Mouse (Mus musculus) liver, embryonic 12.5 days (tissue): ENCODE measurements around the gene Kifc1. TPM values are rescaled to one million over a fixed set of nuclear protein-coding genes. Genes with fewer than 3 reads are reported as not detected.
A peak's percentile ranks its signal among the peaks of the same experiment; 100 is the strongest.
"Not testable (repeated sequence)": the region's sequence is repeated elsewhere in the genome, so short reads cannot be mapped to it uniquely, and the experiment has no call there.

Source experiments
- ATAC-seq: fragments of 200-750 bp; cut with Nextera tagmentation; 2 replicates; pipeline ENCODE4 v1.8.0; 2017; ENCODE audit warnings: moderate number of reproducible peaks, mild to moderate bottlenecking, moderate library complexity
- H3K27ac ChIP-seq: fragments of 300-500 bp; sonication (generic); 2 replicates; pipeline ENCODE4 v1.5.1; 2016; ENCODE audit warnings: mild to moderate bottlenecking
- H3K27me3 ChIP-seq: fragments of 300-500 bp; sonication (generic); replicated peaks from 2 replicates; pipeline ENCODE4 v1.6.1; 2016; ENCODE audit warnings: mild to moderate bottlenecking, moderate library complexity
- H3K36me3 ChIP-seq: fragments of 300-500 bp; sonication (generic); 2 replicates; pipeline ENCODE4 v1.6.1; 2016; ENCODE audit warnings: mild to moderate bottlenecking, moderate library complexity
- H3K4me1 ChIP-seq: fragments of 300-500 bp; sonication (generic); 2 replicates; pipeline ENCODE4 v1.6.1; 2016
- H3K4me2 ChIP-seq: fragments of 300-500 bp; sonication (generic); 2 replicates; pipeline ENCODE4 v1.6.1; 2016; ENCODE audit warnings: mild to moderate bottlenecking, moderate library complexity
- H3K4me3 ChIP-seq: fragments of 300-500 bp; sonication (generic); 2 replicates; pipeline ENCODE4 v1.5.1; 2016; ENCODE audit warnings: mild to moderate bottlenecking, moderate library complexity
- H3K9ac ChIP-seq: fragments of 300-500 bp; sonication (generic); 2 replicates; pipeline ENCODE4 v1.6.1; 2016; ENCODE audit warnings: mild to moderate bottlenecking, moderate library complexity
- H3K9me3 ChIP-seq: fragments of 300-500 bp; sonication (generic); replicated peaks from 2 replicates; pipeline ENCODE4 v1.6.1; 2016; ENCODE audit warnings: mild to moderate bottlenecking, moderate library complexity
- WGBS: fragments of 180-500 bp; shearing (Covaris S2); methylation state at CpG from one replicate; pipeline ENCODE4 v1.1.7; 2016; ENCODE audit not compliant: insufficient replicate concordance; 5-methylcytosine and 5-hydroxymethylcytosine counted together
- polyA plus RNA-seq: library from polyadenylated mRNA; unstranded; fragments of >200 nt; fragmentation: Nextera tagmentation; extraction: Ambion mirVana; gene quantifications from 2 replicates; pipeline ENCODE4 v1.2.1, GENCODE M21; 2016

The Kifc1 gene
- polyA plus RNA-seq, 1 experiment from 2014 or later = 6.0 TPM

GRCm38 (mm10) chr17:33897114-33897794 lies 6.8 kb upstream of the Kifc1 start:
- no peak overlapping the region for H3K4me3 ChIP-seq
- no peak for ATAC-seq
- H3K9ac ChIP-seq = no peak overlapping the region
- H3K4me1 ChIP-seq = peaks cover 52% of the 10 kb centered on the region
- no peaks in the 10 kb centered on the region for H3K9me3 ChIP-seq
- WGBS = 14% methylated on average over 6 of the region's 6 CpGs
- peak overlapping the region; percentile 52 for H3K27ac ChIP-seq
- no peaks in the 10 kb centered on the region for H3K36me3 ChIP-seq
- no peaks in the 10 kb centered on the region for H3K27me3 ChIP-seq
- no peak overlapping the region for H3K4me2 ChIP-seq

DNA sequence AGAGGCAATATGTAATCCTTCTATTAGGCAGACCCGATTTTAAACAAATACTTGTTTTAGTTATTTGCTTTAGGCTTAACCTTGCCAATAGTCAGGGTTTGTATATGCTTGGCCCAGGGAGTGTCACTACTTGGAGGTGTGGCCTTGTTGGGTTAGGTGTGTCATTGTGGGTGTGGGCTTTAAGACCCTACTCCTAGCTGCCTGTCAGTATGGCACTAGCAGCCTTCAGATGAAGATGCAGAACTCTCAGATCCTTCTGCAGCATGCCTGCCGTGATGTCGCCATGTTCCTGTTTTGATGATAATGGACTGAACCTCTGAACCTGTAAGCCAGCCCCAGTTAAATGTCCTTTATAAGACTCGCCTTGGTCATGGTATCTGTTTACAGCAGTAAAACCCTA lies 2.5 kb upstream of the Kifc1 start:
- H3K4me1 ChIP-seq = peaks cover 27% of the 10 kb centered on the region
- 66% methylated on average over 4 of the region's 4 CpGs for WGBS
- H3K9ac ChIP-seq, H3K27me3 ChIP-seq, H3K36me3 ChIP-seq, ATAC-seq, H3K9me3 ChIP-seq, H3K4me2 ChIP-seq, H3K4me3 ChIP-seq, H3K27ac ChIP-seq: not testable (repeated sequence)

DNA sequence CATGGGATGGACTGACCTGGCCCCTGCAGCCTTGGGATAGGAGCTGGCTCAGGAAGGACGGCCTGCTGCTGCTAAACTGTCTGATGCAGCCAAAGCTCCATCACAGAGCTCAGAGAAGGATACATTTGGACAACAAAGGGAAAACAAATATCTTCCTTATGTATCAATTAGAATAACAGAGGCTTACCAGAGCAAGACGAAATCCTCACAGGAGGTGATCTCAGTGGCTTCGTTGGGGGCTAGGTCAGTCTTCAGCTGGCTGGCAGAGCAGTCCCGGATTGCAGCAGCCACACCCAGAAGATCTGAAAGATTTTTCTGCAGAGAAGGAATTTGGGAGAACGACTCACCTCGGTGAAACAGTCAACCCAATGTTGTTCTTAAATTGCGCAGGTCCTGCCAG lies 2.0 kb upstream of the Kifc1 start:
- Histone ChIP-seq H3K4me2 (no peak overlapping the region), H3K4me1 (peaks cover 27% of the 10 kb centered on the region), H3K27me3 (no peaks in the 10 kb centered on the region), H3K4me3 (no peak overlapping the region), H3K9me3 (no peaks in the 10 kb centered on the region), H3K27ac (no peak overlapping the region), H3K9ac (no peak overlapping the region), H3K36me3 (peaks cover 6% of the 10 kb centered on the region; the same call in 1 of the 2 replicates)
- ATAC-seq = no peak
- 39% methylated on average over 7 of the region's 7 CpGs for WGBS

DNA sequence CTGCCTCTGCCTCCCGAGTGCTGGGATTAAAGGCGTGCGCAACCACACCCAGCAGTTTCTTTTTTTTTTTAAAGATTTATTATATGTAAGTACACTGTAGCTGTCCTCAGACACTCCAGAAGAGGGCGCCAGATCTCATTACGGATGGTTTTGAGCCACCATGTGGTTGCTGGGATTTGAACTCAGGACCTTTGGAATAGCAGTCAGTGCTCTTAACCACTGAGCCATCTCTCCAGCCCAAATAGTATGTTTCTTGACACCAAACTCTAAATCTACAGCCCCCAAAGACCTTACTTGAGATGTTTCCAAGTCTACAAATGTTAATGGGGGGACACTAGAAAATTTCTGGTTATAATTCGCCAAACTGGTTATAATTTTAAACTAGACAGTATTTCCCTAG lies 1.4 kb upstream of the Kifc1 start:
- 61% methylated on average over 6 of the region's 6 CpGs for WGBS
- H3K9ac ChIP-seq, H3K27ac ChIP-seq, ATAC-seq, H3K9me3 ChIP-seq, H3K36me3 ChIP-seq, H3K4me3 ChIP-seq, H3K4me2 ChIP-seq, H3K27me3 ChIP-seq: not testable (repeated sequence)
- peaks cover 24% of the 10 kb centered on the region for H3K4me1 ChIP-seq

DNA sequence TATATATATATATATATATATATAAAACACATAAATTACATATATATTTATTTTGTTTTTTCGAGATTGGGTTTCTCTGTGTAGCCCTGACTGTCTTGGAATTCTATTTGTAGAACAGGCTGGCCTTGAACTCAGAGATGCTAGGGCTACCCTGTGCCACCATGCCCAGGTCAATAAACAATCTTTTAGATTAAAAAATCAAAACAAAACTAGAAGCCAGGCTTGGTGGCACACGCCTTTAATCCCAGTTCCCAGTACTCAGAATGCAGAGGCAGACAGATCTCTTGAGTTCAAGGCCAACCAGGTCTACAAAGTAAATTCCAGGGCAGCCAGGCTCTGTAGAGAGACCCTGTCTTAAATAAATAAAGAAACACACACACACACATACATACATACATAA lies 896 bp upstream of the Kifc1 start:
- Histone ChIP-seq H3K4me2 (0 out of 2 replicates have a peak overlapping the region, but pooled peaks have one; percentile 20), H3K36me3 (peaks cover 14% of the 10 kb centered on the region), H3K9me3 (no peaks in the 10 kb centered on the region), H3K4me3 (no peak overlapping the region), H3K4me1 (peaks cover 24% of the 10 kb centered on the region), H3K27me3 (no peaks in the 10 kb centered on the region), H3K27ac (no peak overlapping the region), H3K9ac (no peak overlapping the region)
- ATAC-seq = no peak
- 45% methylated on average over 2 of the region's 2 CpGs for WGBS

DNA sequence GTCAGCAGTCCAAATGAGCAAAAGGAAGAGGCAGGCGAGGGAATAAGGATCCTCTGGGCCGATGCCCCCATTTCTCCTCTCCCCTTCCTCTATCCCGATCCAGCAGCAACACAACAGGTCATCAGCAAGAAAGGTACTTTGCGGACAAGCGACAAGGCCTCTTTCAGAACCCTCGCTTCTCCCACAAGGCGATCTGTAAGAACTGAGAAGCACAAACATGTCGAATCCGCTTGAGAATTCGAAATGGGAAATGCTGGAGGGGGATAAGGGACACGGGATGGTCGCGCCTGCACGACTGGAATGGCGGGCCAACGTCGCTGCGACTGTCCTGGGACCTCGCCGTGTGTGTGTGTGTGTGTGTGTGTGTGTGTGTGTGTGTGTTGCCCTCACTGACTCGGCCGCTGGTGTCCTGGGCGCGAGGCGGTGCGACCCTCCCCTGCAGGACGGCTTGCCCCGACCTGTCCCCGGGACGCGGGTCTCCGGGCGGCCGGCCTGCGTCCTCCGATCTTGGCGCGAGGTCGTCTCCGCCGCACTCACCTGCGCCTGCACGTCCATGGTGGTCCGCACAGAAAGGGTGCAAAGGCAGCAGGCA lies 424 bp downstream of the Kifc1 start:
- WGBS = under 1% methylated on average over 36 of the region's 44 CpGs
- Histone ChIP-seq H3K4me2 (peak overlapping the region; percentile 77), H3K36me3 (peaks cover 27% of the 10 kb centered on the region), H3K27ac (peak overlapping the region; percentile 88), H3K4me3 (peak overlapping the region; percentile 85), H3K9ac (peak overlapping the region; percentile 93), H3K4me1 (peaks cover 24% of the 10 kb centered on the region)
- ATAC-seq = peak; percentile 1; the same call in 1 of the 2 replicates
- H3K9me3 ChIP-seq, H3K27me3 ChIP-seq: not testable (repeated sequence)

GRCm38 (mm10) chr17:33888230-33888629 lies 2.2 kb downstream of the Kifc1 start:
- Histone ChIP-seq H3K9ac (peak overlapping the region; percentile 93; the same call in 1 of the 2 replicates), H3K4me2 (peak overlapping the region; percentile 77), H3K27ac (0 out of 2 replicates have a peak overlapping the region, but pooled peaks have one; percentile 49), H3K4me1 (peaks cover 24% of the 10 kb centered on the region), H3K36me3 (peaks cover 45% of the 10 kb centered on the region), H3K4me3 (peak overlapping the region; percentile 85)
- ATAC-seq, H3K27me3 ChIP-seq, H3K9me3 ChIP-seq: not testable (repeated sequence)

DNA sequence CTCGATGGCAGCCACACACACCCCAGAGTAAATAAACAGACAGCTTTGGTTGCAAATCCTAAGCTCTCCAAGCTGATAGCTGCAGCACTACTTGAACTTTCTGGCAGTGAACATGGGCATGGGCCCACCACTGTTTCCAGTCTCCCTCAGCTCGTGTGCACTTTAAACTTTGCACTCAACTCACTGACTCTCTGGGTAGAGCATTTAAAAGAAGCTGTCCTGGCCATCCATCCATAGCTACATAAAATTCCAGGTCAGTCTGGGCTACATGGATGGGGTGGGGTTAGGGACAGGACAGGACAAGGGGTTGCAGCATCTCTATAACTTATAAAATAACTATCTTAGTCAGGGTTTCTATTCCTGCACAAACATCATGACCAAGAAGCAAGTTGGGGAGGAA lies 2.7 kb downstream of the Kifc1 start:
- Histone ChIP-seq H3K4me3 (peak overlapping the region; percentile 85), H3K4me1 (peaks cover 24% of the 10 kb centered on the region), H3K4me2 (peak overlapping the region; percentile 77), H3K36me3 (peaks cover 49% of the 10 kb centered on the region), H3K27ac (peak overlapping the region; percentile 49; the same call in 1 of the 2 replicates), H3K9ac (peak overlapping the region; percentile 93; the same call in 1 of the 2 replicates)
- not testable (repeated sequence) for ATAC-seq, H3K9me3 ChIP-seq, H3K27me3 ChIP-seq
- WGBS = 41% methylated on average over 2 of the region's 2 CpGs

DNA sequence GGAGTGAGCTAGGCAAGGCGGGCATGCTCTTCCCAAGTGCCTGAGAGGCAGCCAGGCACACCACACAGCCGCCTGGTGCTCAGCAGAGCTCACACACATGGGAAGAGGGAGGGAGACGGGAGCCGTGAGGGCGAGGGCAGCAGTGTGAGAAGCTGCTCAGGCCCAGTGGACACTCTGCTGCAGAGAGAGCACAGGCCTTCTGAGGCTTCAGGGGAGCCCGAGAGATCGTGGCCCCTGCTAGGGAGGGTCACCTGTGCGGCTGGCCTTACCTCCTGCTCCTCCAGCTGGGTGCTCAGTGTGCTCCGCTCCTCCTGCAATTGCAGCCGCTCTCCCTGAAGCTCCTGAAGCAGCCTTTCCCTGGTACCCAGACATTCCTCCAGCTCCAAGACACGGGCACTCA lies 6.1 kb downstream of the Kifc1 start:
- ATAC-seq, H3K27me3 ChIP-seq, H3K9me3 ChIP-seq, H3K4me2 ChIP-seq, H3K27ac ChIP-seq, H3K4me3 ChIP-seq, H3K9ac ChIP-seq: not testable (repeated sequence)
- 95% methylated on average over 10 of the region's 11 CpGs for WGBS
- H3K36me3 ChIP-seq = peaks cover 82% of the 10 kb centered on the region
- peaks cover 20% of the 10 kb centered on the region for H3K4me1 ChIP-seq

- not testable (repeated sequence) for H3K4me3 ChIP-seq, H3K27me3 ChIP-seq, H3K4me1 ChIP-seq, H3K4me2 ChIP-seq, H3K27ac ChIP-seq, H3K9me3 ChIP-seq, H3K9ac ChIP-seq
- peaks cover 61% of the 10 kb centered on the region for H3K36me3 ChIP-seq
- 72% methylated on average over 5 of the region's 5 CpGs for WGBS
- ATAC-seq = 0 out of 2 replicates have a peak, but pooled peaks have one; percentile 24
These were observed 14.7 kb downstream of the Kifc1 start for GRCm38 (mm10) chr17:33875797-33876196.

DNA sequence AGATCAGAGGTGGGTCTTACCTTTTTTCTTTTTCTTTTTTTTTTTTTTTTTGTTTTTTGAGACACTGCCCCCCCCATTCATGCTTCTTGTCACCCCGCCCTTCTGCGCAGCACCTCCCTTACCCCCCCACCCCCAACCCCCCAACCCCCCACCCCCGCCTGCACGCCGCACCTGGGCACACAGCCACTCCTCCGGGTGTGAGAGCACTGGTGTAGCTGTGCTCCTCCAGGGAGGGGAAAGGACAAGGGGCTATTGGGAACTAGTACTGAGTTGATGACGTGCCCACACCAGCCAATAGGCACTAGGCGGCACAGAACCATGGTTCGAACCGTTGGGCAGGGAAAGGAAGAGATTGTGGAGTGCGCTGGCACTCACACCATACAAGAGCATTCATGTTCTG lies 16.1 kb downstream of the Kifc1 start:
- Histone ChIP-seq H3K9me3 (no peaks in the 10 kb centered on the region), H3K4me2 (no peak overlapping the region), H3K27me3 (no peaks in the 10 kb centered on the region), H3K4me3 (no peak overlapping the region), H3K4me1 (no peaks in the 10 kb centered on the region), H3K36me3 (peaks cover 48% of the 10 kb centered on the region), H3K9ac (no peak overlapping the region), H3K27ac (no peak overlapping the region)
- no peak for ATAC-seq
- 84% methylated on average over 11 of the region's 11 CpGs for WGBS

DNA sequence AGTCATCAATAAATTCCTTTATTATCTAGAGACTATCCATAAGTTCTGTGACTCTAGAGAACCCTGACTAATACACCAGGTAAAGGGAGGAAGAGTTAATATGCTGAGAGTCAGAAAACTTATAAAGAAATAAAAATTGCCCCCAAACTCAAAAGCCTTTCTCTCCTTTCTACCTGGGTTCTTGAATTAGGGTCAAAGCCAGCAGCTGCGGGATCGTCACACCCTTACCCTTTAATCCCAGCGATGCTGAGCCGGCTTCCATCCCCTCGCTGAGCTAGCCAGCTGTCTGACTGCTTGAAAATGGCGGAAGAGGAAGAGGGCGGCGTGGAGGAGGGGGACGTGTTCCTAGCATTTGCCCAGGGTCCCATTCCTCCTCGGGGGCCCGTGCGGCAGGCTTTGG lies 16.9 kb downstream of the Kifc1 start, which contains the start of gene Gm7029:
Gene Gm7029, plus strand, starts transcription at position 301 of the 400 bp plus-strand sequence.
- WGBS = 83% methylated on average over 6 of the region's 12 CpGs
- H3K36me3 ChIP-seq = peaks cover 39% of the 10 kb centered on the region
- H3K27ac ChIP-seq, H3K4me2 ChIP-seq, H3K9ac ChIP-seq, ATAC-seq, H3K4me3 ChIP-seq, H3K9me3 ChIP-seq, H3K4me1 ChIP-seq, H3K27me3 ChIP-seq: not testable (repeated sequence)
